Mouse (Mus musculus) G1E (cell line): Measurements from ENCODE around the gene Sgf29.

ENCODE experiments used
- CTCF ChIP-seq: IDR thresholded peaks from 2 replicates; pipeline ENCODE4 v1.5.1; 2012; ENCODE audit warnings: low read depth, low read length, inconsistent platforms, mixed read lengths
- GATA1 ChIP-seq: IDR thresholded peaks from 2 replicates; pipeline ENCODE4 v1.6.1; 2012; ENCODE audit warnings: borderline replicate concordance, low read length, inconsistent platforms, mixed read lengths
- TAL1 ChIP-seq: conservative IDR thresholded peaks from 2 replicates; pipeline ENCODE4 v1.6.1; 2012; ENCODE audit warnings: low read depth, low read length, inconsistent platforms, mixed read lengths

GRCm38 (mm10) chr7:126692426-126692825 lies 43.3 kb downstream of the Sgf29 start:
- TF ChIP-seq CTCF (no peak), TAL1 (no peak), GATA1 (no peak)
